ENCODE assay signal across 11 mouse cellular contexts in the genomic region with DNA sequence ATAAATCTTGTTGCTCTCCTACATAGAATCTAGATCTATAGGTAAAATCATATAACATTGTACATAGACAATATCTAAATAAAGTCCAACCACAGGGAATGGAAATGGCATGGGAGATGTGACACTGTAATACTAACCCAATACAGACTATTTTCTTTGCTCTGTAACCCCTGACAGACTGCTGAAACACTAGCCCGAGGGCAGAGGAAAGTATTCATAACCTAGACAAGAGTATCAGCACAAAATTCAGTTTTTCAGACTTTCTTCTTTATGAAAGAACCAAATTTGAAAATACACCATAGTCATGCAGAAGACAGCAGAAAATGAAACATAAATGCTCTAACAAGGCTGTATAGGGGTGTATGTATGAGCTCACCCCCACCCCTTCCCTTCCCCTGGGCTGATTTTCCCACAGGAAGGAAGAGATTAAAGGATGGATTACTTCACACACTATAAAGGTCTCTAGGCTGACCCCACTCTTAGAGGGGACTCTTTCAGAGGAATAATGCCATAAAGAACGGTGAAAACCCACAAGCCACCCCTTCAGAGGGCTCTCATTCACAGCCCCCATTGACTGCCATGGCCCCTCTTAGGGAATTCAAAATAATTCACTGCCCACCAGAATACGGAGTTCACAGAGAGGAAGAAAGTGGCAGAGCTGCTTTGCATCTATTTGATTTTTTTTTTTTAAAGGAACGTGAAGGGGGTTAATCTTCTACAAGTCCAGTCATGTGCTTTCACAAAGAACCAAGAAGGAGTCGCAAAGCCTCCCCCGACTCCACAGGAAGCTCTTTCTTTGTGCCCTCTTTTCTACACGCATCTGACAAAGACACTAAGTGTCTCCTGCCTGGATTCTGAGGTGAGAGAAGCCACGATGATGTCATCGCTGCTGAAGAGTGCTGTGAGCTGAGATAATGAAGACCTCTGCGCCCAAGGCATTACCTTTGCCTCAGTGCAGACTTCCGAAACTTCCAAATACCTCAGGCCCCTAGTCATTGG.
DNase-seq lines count a peak whose midpoint lies in the region; ATAC-seq lines count a peak whose summit lies in the region.
"Had no signal": no experiment of that assay in that cellular context is flagged by ENCODE, and none has a peak within 500 bp of the region (broad histone marks: within the 10 kb centered on the region; RNA-seq: fewer than 3 reads in every experiment).

No protein-coding gene starts in this region.

- no peak; the same call in 1 of the 2 replicates for ATAC-seq in kidney, embryonic 15.5 days (replicated peaks; ENCODE audit: low FRiP score)
- peak; percentile 90 for ATAC-seq in forebrain, embryonic 11.5 days (replicated peaks; ENCODE audit: low FRiP score)
- ATAC-seq in megakaryocyte-erythroid progenitor cell, adult 5-6 weeks (replicated peaks; ENCODE audit: low FRiP score, low TSS enrichment, poor library complexity, severe bottlenecking): 0 out of 2 replicates have a peak, but pooled peaks have one; percentile 22

- H3K36me3 ChIP-seq in kidney, embryonic 15.5 days: no peaks in the 10 kb centered on the region
- H3K36me3 ChIP-seq in forebrain, embryonic 11.5 days (ENCODE audit: control insufficient read depth, insufficient read depth, low read length): no peaks in the 10 kb centered on the region

- no peak overlapping the region for H3K27ac ChIP-seq in kidney, embryonic 15.5 days
- peak overlapping the region; percentile 62; the same call in 1 of the 2 replicates for H3K27ac ChIP-seq in forebrain, embryonic 11.5 days (ENCODE audit: low read depth, low read length)

- peaks cover 3% of the 10 kb centered on the region; the same call in 1 of the 2 replicates for H3K4me1 ChIP-seq in kidney, embryonic 15.5 days
- H3K4me1 ChIP-seq in forebrain, embryonic 11.5 days (replicated peaks; ENCODE audit: control insufficient read depth, insufficient read depth, low read length): peaks cover 7% of the 10 kb centered on the region; the same call in 1 of the 2 replicates

- H3K4me2 ChIP-seq in kidney, embryonic 15.5 days: 0 out of 2 replicates have a peak overlapping the region, but pooled peaks have one; percentile 12
- peak overlapping the region; percentile 35; the same call in 1 of the 2 replicates for H3K4me2 ChIP-seq in forebrain, embryonic 11.5 days (ENCODE audit: low read depth, low read length, severe bottlenecking)

- 22% methylated on average over 11 of the region's 11 CpGs for WGBS in kidney, embryonic 15.5 days
- 2% methylated on average over 11 of the region's 11 CpGs for WGBS in forebrain, embryonic 11.5 days

- no peaks in the 10 kb centered on the region for H3K9me3 ChIP-seq in kidney, embryonic 15.5 days (replicated peaks)
- no peaks in the 10 kb centered on the region for H3K9me3 ChIP-seq in forebrain, embryonic 11.5 days (ENCODE audit: control insufficient read depth, low read length)

- no peak overlapping the region for H3K4me3 ChIP-seq in kidney, embryonic 15.5 days (replicated peaks)
- H3K4me3 ChIP-seq in forebrain, embryonic 11.5 days (ENCODE audit: low read depth, low read length): no peak overlapping the region

- no peaks in the 10 kb centered on the region for H3K27me3 ChIP-seq in kidney, embryonic 15.5 days
- peaks cover 5% of the 10 kb centered on the region; the same call in 1 of the 2 replicates for H3K27me3 ChIP-seq in forebrain, embryonic 11.5 days (ENCODE audit: control insufficient read depth, insufficient read depth, low read length)
- H3K27me3 ChIP-seq: CH12.LX had no signal

- no peak overlapping the region for H3K9ac ChIP-seq in kidney, embryonic 15.5 days
- no peak overlapping the region; the same call in 1 of the 2 replicates for H3K9ac ChIP-seq in forebrain, embryonic 11.5 days (ENCODE audit: low read length)

- DNase-seq in kidney, postnatal 14 days: no peak
- DNase-seq in forebrain, embryonic 11.5 days (ENCODE audit: low spot score): peak; percentile 64
- DNase-seq in retina, postnatal 1 day: peak; percentile 56
- no peak for DNase-seq in thymus, adult 18-20 months
- DNase-seq in spleen, adult 18-20 months: no peak
- DNase-seq in spleen, postnatal 14 days (ENCODE audit: low spot score in 2 of 2): no peak
- DNase-seq: cerebellum, adult 2 months; lung, adult 2 months had no signal

Comparison
In these comparisons a context has a peak if more than half of its experiments do, and no peak if none do; other contexts are left out.
1. DNase-seq: peak in forebrain, embryonic 11.5 days (single experiment) and retina, postnatal 1 day (single experiment); none in kidney, postnatal 14 days (single experiment), thymus, adult 18-20 months (0 of 2), spleen, adult 18-20 months (0 of 2) and spleen, postnatal 14 days (0 of 2).